Mouse (Mus musculus): ENCODE data around the gene Tmem184c.

DNA sequence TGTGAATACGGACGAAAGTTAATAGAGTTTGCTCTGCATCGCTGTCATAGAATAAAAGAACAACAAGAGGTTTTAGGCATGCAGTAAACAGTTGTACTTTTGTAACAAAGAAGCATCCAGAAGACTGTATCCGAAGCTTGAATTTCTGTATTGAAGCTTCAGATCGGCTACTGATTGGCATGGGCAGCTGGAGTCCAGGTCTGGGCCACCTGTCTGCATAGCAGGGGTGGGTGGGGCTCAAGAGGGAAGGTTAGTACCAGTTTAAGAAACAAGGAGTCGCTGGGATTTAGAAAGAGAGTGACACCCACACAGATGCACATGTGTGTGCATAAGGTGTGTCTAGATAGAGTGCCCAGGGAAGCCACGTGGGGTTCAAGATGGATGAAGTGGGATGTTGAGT lies 32.8 kb downstream of the Tmem184c start:
- TF ChIP-seq POLR2A (IDR thresholded peaks at IDR 0.05; ENCODE audit: low read depth, low read length) (no peak), CTCF (conservative IDR thresholded peaks at IDR 0.05; ENCODE audit: insufficient read depth, insufficient read length, low read depth, low read length) (no peak)
